Mouse (Mus musculus) stomach, postnatal 0 days (tissue): ENCODE measurements around the gene Fxyd3.

ENCODE experiments used
- CTCF ChIP-seq: IDR thresholded peaks from 2 replicates; pipeline ENCODE4 v1.5.1; 2016; ENCODE audit warnings: antibody characterized with exemption, low read depth, mild to moderate bottlenecking, moderate library complexity
- EP300 ChIP-seq: optimal IDR thresholded peaks from 2 replicates; pipeline ENCODE3; 2016; ENCODE audit warnings: antibody characterized with exemption

DNA sequence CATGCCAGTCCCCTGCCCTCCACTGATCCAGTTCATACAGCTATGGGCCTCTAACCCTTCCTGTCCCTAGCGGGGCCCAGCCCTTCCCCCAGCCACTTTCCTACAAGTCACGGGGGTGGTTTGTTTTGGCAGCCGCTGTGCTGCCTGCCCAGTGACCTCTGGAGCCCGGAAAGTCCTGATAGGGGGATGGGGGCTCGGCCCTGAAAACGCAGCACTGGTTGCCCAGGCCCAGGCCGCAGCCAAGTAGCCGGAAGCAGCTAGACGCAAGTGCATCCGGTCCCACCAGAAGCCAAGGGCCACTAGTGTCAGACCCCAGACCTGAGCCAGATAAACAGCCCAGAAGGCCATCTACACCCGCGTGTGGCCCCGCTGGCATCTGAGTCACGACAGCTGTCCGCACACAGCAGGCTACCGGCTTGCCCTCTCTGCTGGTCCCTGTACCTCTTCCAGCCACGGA is 39.1 kb upstream of the Fxyd3 start:
- no peak for TF ChIP-seq CTCF
- no peak for TF ChIP-seq EP300
